Mouse (Mus musculus): Measurements from ENCODE around the gene Cep152. TPM values are rescaled to one million over a fixed set of nuclear protein-coding genes. Genes with fewer than 3 reads are reported as not detected.

The Cep152 gene
- polyA plus RNA-seq, 1 experiment, result 2.1 TPM

GRCm38 (mm10) chr2:125591895-125592294, 33.0 kb downstream of the Cep152 start:
- Histone ChIP-seq H3K4me1 (ENCODE audit: control insufficient read depth, insufficient read depth, low read length) (no peaks in the 10 kb centered on the region), H3K27ac (ENCODE audit: control insufficient read depth, insufficient read depth, low read depth, low read length) (no peak overlapping the region), H3K27me3 (ENCODE audit: control insufficient read depth, insufficient read depth, low read length) (no peaks in the 10 kb centered on the region), H3K4me3 (ENCODE audit: control insufficient read depth, low read depth, low read length) (no peak overlapping the region; the same call in 1 of the 2 replicates), H3K36me3 (ENCODE audit: control insufficient read depth, insufficient read depth, low read length) (no peaks in the 10 kb centered on the region; the same call in none of the 2 replicates)
- TF ChIP-seq POLR2A (IDR thresholded peaks at IDR 0.05; ENCODE audit: control insufficient read depth, low read depth, low read length) (no peak), CTCF (IDR thresholded peaks at IDR 0.05; ENCODE audit: control insufficient read depth, insufficient read depth, insufficient replicate concordance, low read depth, low read length) (no peak)

GRCm38 (mm10) chr2:125589287-125589686, 35.6 kb downstream of the Cep152 start:
- Histone ChIP-seq H3K4me1 (ENCODE audit: control insufficient read depth, insufficient read depth, low read length) (no peaks in the 10 kb centered on the region), H3K27me3 (ENCODE audit: control insufficient read depth, insufficient read depth, low read length) (no peaks in the 10 kb centered on the region), H3K36me3 (ENCODE audit: control insufficient read depth, insufficient read depth, low read length) (no peaks in the 10 kb centered on the region; the same call in none of the 2 replicates), H3K27ac (ENCODE audit: control insufficient read depth, insufficient read depth, low read depth, low read length) (no peak overlapping the region), H3K4me3 (ENCODE audit: control insufficient read depth, low read depth, low read length) (no peak overlapping the region)
- no peak for TF ChIP-seq POLR2A (IDR thresholded peaks at IDR 0.05; ENCODE audit: control insufficient read depth, low read depth, low read length)
- no peak for TF ChIP-seq CTCF (IDR thresholded peaks at IDR 0.05; ENCODE audit: control insufficient read depth, insufficient read depth, insufficient replicate concordance, low read depth, low read length)

DNA sequence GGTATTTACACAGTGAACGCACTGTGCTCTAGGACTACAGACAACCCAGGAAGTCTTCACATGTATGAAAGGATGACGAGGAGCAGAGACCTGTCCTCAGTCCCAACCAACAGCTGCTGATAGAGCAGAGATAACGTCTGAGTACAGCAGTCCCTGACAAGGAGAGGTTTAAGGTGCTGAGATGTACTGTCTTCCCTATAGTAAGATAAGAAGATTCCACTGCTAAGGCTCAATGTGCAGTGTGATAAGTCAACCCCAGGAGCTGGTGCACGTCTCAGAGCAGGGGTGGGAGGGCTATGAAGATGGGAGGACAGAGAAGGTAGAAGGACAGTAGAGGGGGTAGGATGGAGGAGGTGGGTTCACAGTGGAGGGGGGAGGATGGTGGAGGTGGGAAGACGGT, 43.8 kb downstream of the Cep152 start:
- Histone ChIP-seq H3K4me1 (ENCODE audit: control insufficient read depth, insufficient read depth, low read length) (no peaks in the 10 kb centered on the region), H3K27me3 (ENCODE audit: control insufficient read depth, insufficient read depth, low read length) (no peaks in the 10 kb centered on the region), H3K36me3 (ENCODE audit: control insufficient read depth, insufficient read depth, low read length) (peaks cover 4% of the 10 kb centered on the region), H3K4me3 (ENCODE audit: control insufficient read depth, low read depth, low read length) (no peak overlapping the region), H3K27ac (ENCODE audit: control insufficient read depth, insufficient read depth, low read depth, low read length) (no peak overlapping the region)
- TF ChIP-seq POLR2A (IDR thresholded peaks at IDR 0.05; ENCODE audit: control insufficient read depth, low read depth, low read length), result no peak
- TF ChIP-seq CTCF (IDR thresholded peaks at IDR 0.05; ENCODE audit: control insufficient read depth, insufficient read depth, insufficient replicate concordance, low read depth, low read length), result no peak

DNA sequence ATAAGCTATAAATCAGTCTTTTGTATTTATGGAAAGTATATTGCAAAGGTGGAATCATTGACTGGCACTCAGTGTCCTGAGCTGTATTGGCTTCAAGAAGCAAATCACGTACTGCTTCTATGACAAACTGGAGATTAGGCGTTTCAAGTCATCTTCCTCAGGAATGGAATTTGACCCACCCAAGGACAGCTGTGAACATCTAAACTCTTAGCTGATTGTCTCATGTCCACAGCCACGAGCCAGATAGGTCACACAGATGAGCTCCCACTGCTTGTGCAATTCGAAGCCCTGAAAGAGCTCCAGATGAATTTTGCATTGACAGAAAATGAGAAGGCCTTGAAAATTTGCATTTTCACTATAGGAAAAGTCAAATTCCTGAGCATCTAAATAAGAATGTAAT, 47.2 kb downstream of the Cep152 start:
- H3K4me3 ChIP-seq (ENCODE audit: control insufficient read depth, low read depth, low read length), result no peak overlapping the region
- H3K4me1 ChIP-seq (ENCODE audit: control insufficient read depth, insufficient read depth, low read length), result no peaks in the 10 kb centered on the region
- TF ChIP-seq CTCF (IDR thresholded peaks at IDR 0.05; ENCODE audit: control insufficient read depth, insufficient read depth, insufficient replicate concordance, low read depth, low read length) (no peak), POLR2A (IDR thresholded peaks at IDR 0.05; ENCODE audit: control insufficient read depth, low read depth, low read length) (no peak)
- peaks cover 4% of the 10 kb centered on the region for H3K36me3 ChIP-seq (ENCODE audit: control insufficient read depth, insufficient read depth, low read length)
- H3K27ac ChIP-seq (ENCODE audit: control insufficient read depth, insufficient read depth, low read depth, low read length), result no peak overlapping the region
- H3K27me3 ChIP-seq (ENCODE audit: control insufficient read depth, insufficient read depth, low read length), result no peaks in the 10 kb centered on the region

GRCm38 (mm10) chr2:125576498-125576897, 48.4 kb downstream of the Cep152 start:
- no peak overlapping the region for H3K4me3 ChIP-seq (ENCODE audit: control insufficient read depth, low read depth, low read length)
- peaks cover 2% of the 10 kb centered on the region for H3K36me3 ChIP-seq (ENCODE audit: control insufficient read depth, insufficient read depth, low read length)
- H3K27me3 ChIP-seq (ENCODE audit: control insufficient read depth, insufficient read depth, low read length), result no peaks in the 10 kb centered on the region
- H3K4me1 ChIP-seq (ENCODE audit: control insufficient read depth, insufficient read depth, low read length), result no peaks in the 10 kb centered on the region
- H3K27ac ChIP-seq (ENCODE audit: control insufficient read depth, insufficient read depth, low read depth, low read length), result no peak overlapping the region
- TF ChIP-seq POLR2A (IDR thresholded peaks at IDR 0.05; ENCODE audit: control insufficient read depth, low read depth, low read length) (no peak), CTCF (IDR thresholded peaks at IDR 0.05; ENCODE audit: control insufficient read depth, insufficient read depth, insufficient replicate concordance, low read depth, low read length) (no peak)

GRCm38 (mm10) chr2:125575766-125576165, 49.1 kb downstream of the Cep152 start:
- Histone ChIP-seq H3K27ac (ENCODE audit: control insufficient read depth, insufficient read depth, low read depth, low read length) (no peak overlapping the region), H3K27me3 (ENCODE audit: control insufficient read depth, insufficient read depth, low read length) (no peaks in the 10 kb centered on the region), H3K36me3 (ENCODE audit: control insufficient read depth, insufficient read depth, low read length) (no peaks in the 10 kb centered on the region; the same call in none of the 2 replicates), H3K4me3 (ENCODE audit: control insufficient read depth, low read depth, low read length) (no peak overlapping the region), H3K4me1 (ENCODE audit: control insufficient read depth, insufficient read depth, low read length) (no peaks in the 10 kb centered on the region)
- TF ChIP-seq POLR2A (IDR thresholded peaks at IDR 0.05; ENCODE audit: control insufficient read depth, low read depth, low read length) (no peak), CTCF (IDR thresholded peaks at IDR 0.05; ENCODE audit: control insufficient read depth, insufficient read depth, insufficient replicate concordance, low read depth, low read length) (no peak)

DNA sequence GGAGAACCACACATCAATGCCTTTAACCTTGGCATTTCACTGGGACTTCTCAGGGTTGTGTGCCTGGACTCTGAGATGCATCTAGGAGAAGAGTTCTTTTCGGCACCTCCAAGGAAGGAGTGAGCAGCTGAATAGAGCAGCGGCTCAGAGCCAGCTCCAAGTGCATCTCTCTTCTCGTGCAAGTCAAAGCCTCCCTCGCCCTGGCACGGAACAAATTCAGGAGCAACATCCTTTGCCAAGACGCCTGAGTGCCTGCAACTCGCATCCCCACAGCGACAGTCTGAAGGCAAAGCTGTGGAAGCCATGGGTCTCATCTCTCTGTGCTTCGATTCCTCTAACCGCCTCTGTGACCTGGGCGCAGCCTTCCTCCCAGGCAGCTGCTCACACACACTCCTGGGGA, 61.0 kb downstream of the Cep152 start:
- peaks cover under 1% of the 10 kb centered on the region; the same call in 1 of the 2 replicates for H3K36me3 ChIP-seq (ENCODE audit: control insufficient read depth, insufficient read depth, low read length)
- no peak overlapping the region for H3K27ac ChIP-seq (ENCODE audit: control insufficient read depth, insufficient read depth, low read depth, low read length)
- H3K4me3 ChIP-seq (ENCODE audit: control insufficient read depth, low read depth, low read length), result no peak overlapping the region
- no peak for TF ChIP-seq CTCF (IDR thresholded peaks at IDR 0.05; ENCODE audit: control insufficient read depth, insufficient read depth, insufficient replicate concordance, low read depth, low read length)
- no peak for TF ChIP-seq POLR2A (IDR thresholded peaks at IDR 0.05; ENCODE audit: control insufficient read depth, low read depth, low read length)
- no peaks in the 10 kb centered on the region for H3K27me3 ChIP-seq (ENCODE audit: control insufficient read depth, insufficient read depth, low read length)
- no peaks in the 10 kb centered on the region for H3K4me1 ChIP-seq (ENCODE audit: control insufficient read depth, insufficient read depth, low read length)

DNA sequence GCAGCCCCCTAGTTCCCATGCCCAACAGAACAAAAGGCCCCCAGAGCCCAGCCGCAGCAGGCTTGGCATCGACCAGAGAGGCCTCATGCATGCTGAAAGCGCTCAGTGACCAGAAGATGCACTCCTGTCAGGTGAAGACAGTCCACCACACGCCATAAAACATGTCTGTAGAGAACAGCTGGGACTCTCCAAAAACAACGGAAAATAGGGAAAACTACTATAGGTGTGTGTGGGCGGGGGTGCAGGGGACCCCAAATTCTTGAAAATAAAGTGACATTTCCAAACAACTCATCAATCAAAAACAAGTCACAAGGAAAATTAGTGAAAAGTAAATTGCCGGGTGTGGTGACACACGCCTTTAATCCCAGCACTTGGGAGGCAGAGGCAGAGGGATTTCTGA, 62.5 kb downstream of the Cep152 start:
- TF ChIP-seq CTCF (IDR thresholded peaks at IDR 0.05; ENCODE audit: control insufficient read depth, insufficient read depth, insufficient replicate concordance, low read depth, low read length), result no peak
- no peak for TF ChIP-seq POLR2A (IDR thresholded peaks at IDR 0.05; ENCODE audit: control insufficient read depth, low read depth, low read length)
- no peaks in the 10 kb centered on the region; the same call in 1 of the 2 replicates for H3K36me3 ChIP-seq (ENCODE audit: control insufficient read depth, insufficient read depth, low read length)
- no peak overlapping the region for H3K4me3 ChIP-seq (ENCODE audit: control insufficient read depth, low read depth, low read length)
- H3K4me1 ChIP-seq (ENCODE audit: control insufficient read depth, insufficient read depth, low read length), result no peaks in the 10 kb centered on the region
- no peak overlapping the region for H3K27ac ChIP-seq (ENCODE audit: control insufficient read depth, insufficient read depth, low read depth, low read length)
- H3K27me3 ChIP-seq (ENCODE audit: control insufficient read depth, insufficient read depth, low read length), result no peaks in the 10 kb centered on the region
